In genomic region chr10:80057683-80058326, GRCm38 (mm10) we compare ENCODE assay signal across 14 mouse cellular contexts. TPM values are rescaled to one million over a fixed set of nuclear protein-coding genes. Genes with fewer than 3 reads are reported as not detected.
DNase-seq lines count a peak whose midpoint lies in the region; ATAC-seq and TF ChIP-seq lines count a peak whose summit lies in the region.
"Had no signal": no experiment of that assay in that cellular context is flagged by ENCODE, and none has a peak within 500 bp of the region (broad histone marks: within the 10 kb centered on the region; RNA-seq: fewer than 3 reads in every experiment).

No protein-coding gene starts in this region.

- WGBS in heart, embryonic 10.5 days: 74% methylated on average over 30 of the region's 30 CpGs
- 78% methylated on average over 30 of the region's 30 CpGs for WGBS in liver, adult 2 months
- WGBS in liver, embryonic 11.5 days: 85% methylated on average over 30 of the region's 30 CpGs

- TF ChIP-seq POLR2A in liver, adult 2 months (IDR thresholded peaks at IDR 0.05; ENCODE audit: extremely low read depth, insufficient read depth, low read length): 0 out of 2 replicates have a peak, but pooled peaks have one; percentile 17
- peak; percentile 37 for TF ChIP-seq POLR2A in myocyte (IDR thresholded peaks at IDR 0.05; ENCODE audit: insufficient read length, low read depth)

- no peak for TF ChIP-seq CTCF in liver, adult 2 months (IDR thresholded peaks at IDR 0.05; ENCODE audit: low read depth, low read length)

- no peak for DNase-seq in heart, embryonic 10.5 days (ENCODE audit: low spot score)
- no peak for DNase-seq in heart, postnatal 36 days
- DNase-seq in liver, adult 2 months (ENCODE audit: extremely low read depth, low read depth, low spot score): no peak
- DNase-seq in liver, embryonic 11.5 days (ENCODE audit: low spot score): no peak
- DNase-seq in right cerebral cortex, postnatal 4 days: peak; percentile 39
- no peak for DNase-seq in right cerebral cortex, adult 2 months (ENCODE audit: low spot score in 2 of 2)
- DNase-seq in spleen, postnatal 36 days (ENCODE audit: low spot score in 2 of 2): no peak
- DNase-seq: adrenal gland, postnatal 14 days; cerebellum, adult 11 months; lung, embryonic 14.5 days had no signal

- H3K4me2 ChIP-seq in liver, embryonic 11.5 days: no peak overlapping the region
- no peak overlapping the region for H3K4me2 ChIP-seq in myocyte (ENCODE audit: low read depth)
- H3K4me2 ChIP-seq: lung, embryonic 14.5 days; neural tube, embryonic 12.5 days had no signal

- peak overlapping the region; percentile 44; the same call in 1 of the 2 replicates for H3K27ac ChIP-seq in heart, embryonic 10.5 days
- no peak overlapping the region for H3K27ac ChIP-seq in liver, adult 2 months (replicated peaks; ENCODE audit: insufficient read depth, low read depth, low read length)
- H3K27ac ChIP-seq in liver, embryonic 11.5 days (ENCODE audit: low read depth, low read length): no peak overlapping the region
- H3K27ac ChIP-seq: midbrain, embryonic 10.5 days; neural tube, embryonic 12.5 days had no signal

- no peak overlapping the region for H3K9ac ChIP-seq in liver, adult 2 months (ENCODE audit: low read depth, low read length)
- H3K9ac ChIP-seq in liver, embryonic 11.5 days (ENCODE audit: low read depth, low read length): no peak overlapping the region
- H3K9ac ChIP-seq: lung, embryonic 14.5 days; neural tube, embryonic 12.5 days had no signal

- peaks cover 7% of the 10 kb centered on the region; the same call in 1 of the 2 replicates for H3K79me2 ChIP-seq in liver, adult 2 months (ENCODE audit: control insufficient read depth, insufficient read depth, low read length)
- H3K79me2 ChIP-seq in myocyte (ENCODE audit: control insufficient read depth, insufficient read depth): peaks cover 23% of the 10 kb centered on the region

- intact Hi-C loops in heart, postnatal 36 days (cut with DNase I): no loop called here

- H3K9me3 ChIP-seq in heart, embryonic 10.5 days: no peaks in the 10 kb centered on the region
- H3K9me3 ChIP-seq in liver, embryonic 11.5 days (ENCODE audit: control insufficient read depth, low read length): no peaks in the 10 kb centered on the region
- H3K9me3 ChIP-seq: midbrain, embryonic 10.5 days; neural tube, embryonic 12.5 days had no signal

- H3K4me3 ChIP-seq in heart, embryonic 10.5 days: 0 out of 2 replicates have a peak overlapping the region, but pooled peaks have one; percentile 5
- no peak overlapping the region for H3K4me3 ChIP-seq in liver, adult 2 months (ENCODE audit: insufficient read depth, low read depth, low read length)
- no peak overlapping the region for H3K4me3 ChIP-seq in liver, embryonic 11.5 days (ENCODE audit: low read depth, low read length)
- H3K4me3 ChIP-seq in myocyte: no peak overlapping the region
- H3K4me3 ChIP-seq: midbrain, embryonic 10.5 days; neural tube, embryonic 12.5 days had no signal

- ATAC-seq in liver, embryonic 11.5 days (replicated peaks; ENCODE audit: low FRiP score): no peak
- ATAC-seq: inflammation-experienced regulatory T-cells, adult 6 months had no signal

- H3ac ChIP-seq in myocyte (ENCODE audit: control insufficient read depth, insufficient read length): no peak overlapping the region

- H3K4me1 ChIP-seq in heart, embryonic 10.5 days: peaks cover 35% of the 10 kb centered on the region
- peaks cover 10% of the 10 kb centered on the region for H3K4me1 ChIP-seq in liver, adult 2 months (ENCODE audit: control insufficient read depth, insufficient read depth, low read length)
- peaks cover 13% of the 10 kb centered on the region for H3K4me1 ChIP-seq in liver, embryonic 11.5 days (replicated peaks; ENCODE audit: control insufficient read depth, insufficient read depth, low read length)

- peaks cover 74% of the 10 kb centered on the region for H3K36me3 ChIP-seq in heart, embryonic 10.5 days
- H3K36me3 ChIP-seq in liver, adult 2 months (ENCODE audit: control insufficient read depth, insufficient read depth, low read length): peaks cover 28% of the 10 kb centered on the region
- H3K36me3 ChIP-seq in liver, embryonic 11.5 days (ENCODE audit: control insufficient read depth, insufficient read depth, low read length): peaks cover 48% of the 10 kb centered on the region
- peaks cover 11% of the 10 kb centered on the region for H3K36me3 ChIP-seq in myocyte (ENCODE audit: control insufficient read depth, insufficient read depth)

- no peaks in the 10 kb centered on the region for H3K27me3 ChIP-seq in heart, embryonic 10.5 days (ENCODE audit: insufficient read depth, poor library complexity, severe bottlenecking)
- no peaks in the 10 kb centered on the region for H3K27me3 ChIP-seq in liver, adult 2 months (ENCODE audit: control insufficient read depth, insufficient read depth, low read length)
- no peaks in the 10 kb centered on the region for H3K27me3 ChIP-seq in liver, embryonic 11.5 days (replicated peaks; ENCODE audit: control insufficient read depth, insufficient read depth, low read length)
- no peaks in the 10 kb centered on the region for H3K27me3 ChIP-seq in myocyte (ENCODE audit: control insufficient read depth, insufficient read depth, insufficient read length)
- H3K27me3 ChIP-seq: neural tube, embryonic 12.5 days had no signal

TF ChIP-seq in myocyte, 11 proteins besides CTCF, POLR2A, EP300 and RAD21:
- TF ChIP-seq TCF3 (IDR thresholded peaks at IDR 0.05; ENCODE audit: insufficient read length, low read depth) (no peak), POLR2AphosphoS2 (IDR thresholded peaks at IDR 0.05; ENCODE audit: insufficient read length, low read depth) (peak; percentile 65)

RNA-seq across cellular contexts. Expression of gene Gpx4, which starts 10.8 kb away (rescaled TPM):
- 767 and 797 TPM in 2 replicates for polyA plus RNA-seq in heart, embryonic 10.5 days (2016; fragmentation: Nextera tagmentation; extraction: Ambion mirVana)
- 100 to 1,000 TPM; 863 to 871 TPM for total RNA-seq in heart, postnatal 36 days (2021)
- total RNA-seq in liver, adult 2 months (2014; rRNA removed): 712 and 752 TPM in 2 replicates
- polyA plus RNA-seq in liver, adult 2 months (2012; rRNA removed): 535 and 559 TPM in 2 replicates
- 761 and 762 TPM in 2 replicates for polyA plus RNA-seq in liver, embryonic 11.5 days (2014; fragmentation: Nextera tagmentation; extraction: Ambion mirVana)
- 1,278 TPM for polyA plus RNA-seq in myocyte (2012; fragmentation: generic; extraction: Trizol)

RNA-seq across cellular contexts. Expression of gene Polr2e, which starts 18.2 kb away (rescaled TPM):
- 181 and 233 TPM in 2 replicates for polyA plus RNA-seq in heart, embryonic 10.5 days (2016; fragmentation: Nextera tagmentation; extraction: Ambion mirVana)
- total RNA-seq in heart, postnatal 36 days (2021): 10 to 100 TPM; 88.5 to 96.4 TPM
- 26.4 and 39.1 TPM in 2 replicates for total RNA-seq in liver, adult 2 months (2014; rRNA removed)
- polyA plus RNA-seq in liver, adult 2 months (2012; rRNA removed): 71.1 and 74.6 TPM in 2 replicates
- polyA plus RNA-seq in liver, embryonic 11.5 days (2014; fragmentation: Nextera tagmentation; extraction: Ambion mirVana): 239 and 256 TPM in 2 replicates
- polyA plus RNA-seq in myocyte (2012; fragmentation: generic; extraction: Trizol): 209 TPM

RNA-seq across cellular contexts. Expression of gene Arhgap45, which starts 41.4 kb away (rescaled TPM):
- 12.0 and 16.7 TPM in 2 replicates for polyA plus RNA-seq in heart, embryonic 10.5 days (2016; fragmentation: Nextera tagmentation; extraction: Ambion mirVana)
- 1 to 10 TPM; 4.1 to 5.9 TPM for total RNA-seq in heart, postnatal 36 days (2021)
- total RNA-seq in liver, adult 2 months (2014; rRNA removed): 4.5 and 4.6 TPM in 2 replicates
- 7.7 and 10.9 TPM in 2 replicates for polyA plus RNA-seq in liver, adult 2 months (2012; rRNA removed)
- 29.0 and 29.4 TPM in 2 replicates for polyA plus RNA-seq in liver, embryonic 11.5 days (2014; fragmentation: Nextera tagmentation; extraction: Ambion mirVana)
- polyA plus RNA-seq in myocyte (2012; fragmentation: generic; extraction: Trizol): 0.53 TPM

RNA-seq across cellular contexts. Expression of gene Sbno2, which starts 47.6 kb away (rescaled TPM):
- 14.8 and 15.6 TPM in 2 replicates for polyA plus RNA-seq in heart, embryonic 10.5 days (2016; fragmentation: Nextera tagmentation; extraction: Ambion mirVana)
- total RNA-seq in heart, postnatal 36 days (2021): 10 to 100 TPM; 11.2 to 12.2 TPM
- 8.9 and 11.8 TPM in 2 replicates for total RNA-seq in liver, adult 2 months (2014; rRNA removed)
- 19.2 and 25.9 TPM in 2 replicates for polyA plus RNA-seq in liver, adult 2 months (2012; rRNA removed)
- polyA plus RNA-seq in liver, embryonic 11.5 days (2014; fragmentation: Nextera tagmentation; extraction: Ambion mirVana): 17.7 and 19.2 TPM in 2 replicates
- polyA plus RNA-seq in myocyte (2012; fragmentation: generic; extraction: Trizol): 44.6 TPM

RNA-seq across cellular contexts. Expression of gene Stk11, which starts 57.8 kb away (rescaled TPM):
- polyA plus RNA-seq in heart, embryonic 10.5 days (2016; fragmentation: Nextera tagmentation; extraction: Ambion mirVana): 12.4 and 17.8 TPM in 2 replicates
- 100 to 1,000 TPM; 137 to 165 TPM for total RNA-seq in heart, postnatal 36 days (2021)
- total RNA-seq in liver, adult 2 months (2014; rRNA removed): 71.5 and 75.0 TPM in 2 replicates
- polyA plus RNA-seq in liver, adult 2 months (2012; rRNA removed): 96.8 and 110 TPM in 2 replicates
- polyA plus RNA-seq in liver, embryonic 11.5 days (2014; fragmentation: Nextera tagmentation; extraction: Ambion mirVana): 25.1 and 33.5 TPM in 2 replicates
- 150 TPM for polyA plus RNA-seq in myocyte (2012; fragmentation: generic; extraction: Trizol)
